Mouse (Mus musculus): ENCODE results near the gene Eif2ak4. TPM values are rescaled to one million over a fixed set of nuclear protein-coding genes. Genes with fewer than 3 reads are reported as not detected.

The Eif2ak4 gene
- polyA plus RNA-seq (2015; fragmentation: Nextera tagmentation; extraction: Ambion mirVana), result 2.8 and 3.0 TPM in 2 replicates

DNA sequence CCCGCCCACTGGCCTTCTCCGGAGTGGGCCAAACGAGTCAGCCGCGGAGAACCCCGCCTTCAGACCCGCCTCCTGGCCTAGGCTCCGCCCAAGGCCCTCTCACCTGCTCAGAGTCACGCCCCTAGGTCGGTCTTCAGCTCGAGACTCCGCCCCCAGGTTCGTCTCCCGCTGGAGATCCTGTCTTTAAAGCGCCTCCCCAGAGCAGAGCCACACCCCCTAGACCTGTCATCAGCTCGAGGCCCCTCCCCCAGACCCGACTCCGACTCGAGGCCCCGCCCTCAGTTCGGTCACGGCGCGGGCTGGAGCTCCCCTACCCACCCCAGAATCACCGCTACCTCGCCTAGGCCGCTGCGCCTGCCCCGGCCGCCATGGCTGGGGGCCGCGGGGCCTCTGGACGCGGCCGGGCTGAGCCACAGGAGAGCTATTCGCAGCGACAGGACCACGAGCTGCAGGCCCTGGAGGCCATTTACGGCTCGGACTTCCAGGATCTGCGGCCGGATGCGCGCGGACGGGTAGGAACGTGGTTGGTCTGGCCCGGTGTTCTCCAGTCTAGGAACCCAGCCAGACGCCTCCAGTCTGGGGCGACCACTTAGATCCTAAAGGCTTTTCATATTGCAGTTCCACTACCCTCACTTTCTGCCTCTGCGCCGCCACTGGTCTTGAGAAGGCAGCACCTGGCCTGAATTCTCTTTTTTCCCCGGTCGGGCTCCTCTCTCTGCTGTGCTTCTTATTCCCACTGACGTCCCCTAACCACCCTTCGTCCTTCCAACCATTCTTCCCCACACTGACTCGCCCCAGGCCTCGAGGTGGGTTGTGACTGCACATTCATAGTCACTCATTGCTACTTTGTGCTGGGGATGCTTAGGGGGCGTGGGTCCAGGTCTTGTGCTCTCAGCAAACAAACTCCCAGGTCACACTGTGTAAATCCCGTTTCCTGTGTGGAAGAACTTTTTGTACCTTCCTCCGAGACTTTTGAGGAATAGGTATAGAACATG lies at the start of gene Eif2ak4:
Gene Eif2ak4, plus strand, starts transcription at position 278 of the 995 bp plus-strand sequence.

DNA sequence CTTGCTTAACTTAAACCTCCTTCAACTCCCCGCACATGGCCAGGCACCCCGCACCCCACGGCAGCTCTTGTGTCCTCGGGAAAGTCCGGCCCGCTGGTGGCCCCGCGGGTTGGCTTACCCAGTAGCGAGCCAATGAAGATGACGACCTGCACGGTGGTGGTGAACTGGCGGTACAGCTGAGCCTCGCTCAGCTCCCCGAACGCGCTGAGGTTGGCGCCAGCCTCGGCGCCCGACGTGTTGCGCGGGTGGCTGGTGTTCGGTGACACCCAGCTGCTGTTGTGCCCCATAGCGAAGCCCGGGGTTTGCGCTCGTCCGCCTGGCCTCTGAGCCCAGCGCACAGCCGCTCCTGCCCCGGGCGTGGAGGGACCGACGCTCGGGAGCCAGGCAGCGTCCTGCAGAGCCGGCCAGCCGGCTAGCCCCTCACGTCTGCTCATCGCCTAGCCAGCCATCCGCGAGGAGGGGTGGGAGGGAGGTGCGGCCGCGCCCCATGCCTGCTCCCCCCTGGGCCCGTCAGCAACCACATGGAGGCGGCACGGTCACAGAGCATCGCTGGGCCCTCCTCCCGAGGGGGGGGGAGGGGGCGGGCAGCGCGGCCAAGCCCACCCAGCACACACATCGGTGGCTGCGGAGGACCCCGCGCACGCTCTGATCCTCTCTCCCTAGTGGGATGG lies 15.4 kb upstream of the Eif2ak4 start, which contains the start of gene Gpr176:
Gene Gpr176, minus strand, starts transcription at position 519 of the 671 bp plus-strand sequence.

DNA sequence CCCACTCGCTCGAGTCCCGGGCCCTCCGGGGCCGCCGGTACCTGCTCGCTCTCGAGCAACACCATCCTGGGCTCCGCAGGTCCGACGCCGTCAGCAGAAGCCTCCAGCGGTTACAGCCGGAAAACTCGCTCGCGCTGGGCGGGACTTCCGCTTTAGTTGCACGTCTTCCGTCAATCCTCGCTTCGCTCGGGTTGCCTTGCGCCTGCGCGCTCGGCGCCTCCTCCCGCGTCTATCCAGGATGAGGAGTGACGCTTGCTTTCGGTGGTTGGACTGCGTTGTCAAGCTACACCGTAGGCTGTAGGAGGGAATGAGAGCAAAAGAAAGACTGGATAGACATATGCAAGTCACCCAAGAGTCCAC lies 91.1 kb downstream of the Eif2ak4 start, which contains the start of gene Srp14:
Gene Srp14, minus strand, starts transcription at position 162 of the 360 bp plus-strand sequence.

Other genes with a start within 250 kb of the Eif2ak4 start
- 0.08 TPM in 1 of 2 replicates, not detected in the other for gene Fsip1, start 131.7 kb upstream of the Eif2ak4 start, polyA plus RNA-seq (2015; fragmentation: Nextera tagmentation; extraction: Ambion mirVana)
- gene Gpr176, start 15.2 kb upstream of the Eif2ak4 start, polyA plus RNA-seq (2015; fragmentation: Nextera tagmentation; extraction: Ambion mirVana), result 0.40 and 0.55 TPM in 2 replicates
- 226 and 232 TPM in 2 replicates for gene Srp14, start 91.1 kb downstream of the Eif2ak4 start, polyA plus RNA-seq (2015; fragmentation: Nextera tagmentation; extraction: Ambion mirVana)
- gene Bmf, start 161.1 kb downstream of the Eif2ak4 start, polyA plus RNA-seq (2015; fragmentation: Nextera tagmentation; extraction: Ambion mirVana), result 2.3 and 3.1 TPM in 2 replicates
- 10.0 and 10.3 TPM in 2 replicates for gene Bub1b, start 209.6 kb downstream of the Eif2ak4 start, polyA plus RNA-seq (2015; fragmentation: Nextera tagmentation; extraction: Ambion mirVana)